Mouse (Mus musculus) c-Kit-positive CD71-positive TER-119-positive erythroid progenitor cells, embryonic 14.5 days (primary cell): Measurements from ENCODE around the gene Npepps.
A peak's percentile ranks its signal among the peaks of the same experiment; 100 is the strongest.

Experiments
- DNase-seq: peaks from one replicate; pipeline ENCODE4 v3.0.0-alpha.2; 2013; ENCODE audit warnings: low spot score

Npepps gene

GRCm38 (mm10) chr11:97185704-97186614, 94.5 kb downstream of the Npepps start:
- DNase-seq: no peak

DNA sequence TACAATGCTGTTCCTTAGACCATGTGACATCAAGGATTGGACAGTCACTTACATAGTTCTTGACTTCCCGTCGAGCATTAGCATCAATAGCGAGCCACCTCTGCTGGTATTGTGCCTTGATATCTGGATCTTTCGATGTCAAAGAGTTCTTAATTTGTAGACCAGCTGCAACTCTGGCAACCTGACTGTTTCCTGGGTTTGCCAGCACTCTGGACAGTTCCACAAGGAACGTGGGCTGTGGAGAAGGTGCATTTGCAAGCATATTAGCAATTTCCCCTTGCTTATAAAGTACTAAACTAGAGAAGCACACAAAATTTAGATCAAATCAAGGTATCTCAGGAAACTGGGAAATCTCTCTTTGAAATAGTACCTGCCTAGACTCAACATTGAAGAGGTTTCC, 95.6 kb downstream of the Npepps start:
- DNase-seq: no peak

- DNase-seq: no peak
Observed at GRCm38 (mm10) chr11:97182446-97182845, 98.0 kb downstream of the Npepps start.

GRCm38 (mm10) chr11:97181061-97181460, 99.4 kb downstream of the Npepps start:
- DNase-seq: no peak

- DNase-seq: no peak
Observed at GRCm38 (mm10) chr11:97178198-97178597, 102.2 kb downstream of the Npepps start.

DNA sequence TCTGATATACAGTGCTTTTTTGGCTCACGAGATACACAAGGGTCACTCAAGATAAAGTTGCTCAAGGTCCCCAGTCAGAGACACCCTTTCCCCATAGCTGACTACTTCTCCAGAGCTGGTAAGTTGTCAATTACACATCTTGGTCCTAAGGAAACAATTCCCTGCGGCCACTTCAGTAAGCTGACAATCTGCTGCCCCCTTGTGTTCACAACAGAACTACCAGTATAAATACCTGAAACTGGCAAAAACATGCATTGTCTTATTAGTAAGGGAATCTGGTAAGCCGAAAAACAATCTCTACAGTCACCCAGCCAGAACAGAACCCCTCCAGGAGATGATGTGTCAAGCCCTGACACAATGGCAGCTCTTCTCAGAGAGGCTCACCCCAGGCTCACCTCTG, 103.6 kb downstream of the Npepps start:
- DNase-seq: peak; percentile 38

DNA sequence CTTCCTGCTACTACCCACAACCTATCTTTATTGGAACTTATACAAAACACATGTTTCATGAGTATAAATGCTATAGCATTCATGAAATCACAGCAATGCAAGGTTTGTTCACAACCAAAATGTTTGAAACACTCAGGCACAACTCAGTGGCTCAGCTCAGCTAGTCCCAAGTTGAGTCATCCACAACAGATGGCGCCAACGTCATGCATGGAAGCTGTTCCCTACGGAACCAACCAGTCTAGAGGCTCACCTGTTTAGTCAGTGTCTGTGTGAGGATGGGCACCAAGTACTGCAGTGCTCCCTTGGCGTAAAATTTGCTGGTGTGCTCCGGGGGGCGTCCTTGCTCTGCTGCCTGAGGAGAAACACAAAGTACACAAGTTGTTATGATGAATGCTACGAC, 104.9 kb downstream of the Npepps start:
- no peak for DNase-seq

DNA sequence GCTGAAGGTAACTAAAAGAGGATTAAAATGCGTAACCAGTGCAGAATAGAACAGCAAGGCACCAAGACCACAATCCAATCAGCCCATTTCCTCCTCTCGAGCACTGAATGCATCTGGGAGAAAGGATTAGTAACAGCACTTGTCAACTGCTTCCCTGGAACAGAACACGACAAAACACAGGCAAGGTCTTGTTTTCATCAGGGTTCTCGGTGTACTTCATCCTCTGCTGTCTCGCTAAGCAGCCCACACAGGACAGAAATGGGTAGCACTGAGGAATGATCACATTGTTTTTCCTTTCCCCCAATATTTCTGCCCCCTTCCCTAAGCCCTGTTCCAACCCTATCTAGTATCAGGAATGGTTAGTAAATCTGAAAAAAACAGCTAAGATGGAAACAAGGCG, 120.1 kb downstream of the Npepps start:
- DNase-seq: no peak

DNA sequence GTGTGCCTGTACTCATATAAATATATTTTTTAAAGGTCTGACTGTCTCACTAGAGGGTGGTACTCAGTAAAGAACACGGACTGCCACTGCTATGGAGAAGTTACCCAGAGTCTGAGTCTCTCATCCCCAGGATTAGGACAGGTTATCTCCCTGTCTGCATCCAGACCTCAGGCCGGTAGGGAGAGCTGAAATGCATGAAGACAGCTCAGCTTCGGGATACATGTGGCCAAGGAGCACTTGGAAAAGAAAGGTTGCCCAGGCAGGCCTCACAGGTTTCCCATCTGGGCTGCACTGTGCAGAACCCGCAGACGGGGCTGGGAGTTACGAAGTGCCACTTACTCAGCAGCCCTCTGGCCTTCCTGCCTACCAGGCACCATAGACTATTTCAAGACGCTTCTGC, 123.4 kb downstream of the Npepps start:
- no peak for DNase-seq
